10 mouse cellular contexts compared by ENCODE assay signal in the genomic region with DNA sequence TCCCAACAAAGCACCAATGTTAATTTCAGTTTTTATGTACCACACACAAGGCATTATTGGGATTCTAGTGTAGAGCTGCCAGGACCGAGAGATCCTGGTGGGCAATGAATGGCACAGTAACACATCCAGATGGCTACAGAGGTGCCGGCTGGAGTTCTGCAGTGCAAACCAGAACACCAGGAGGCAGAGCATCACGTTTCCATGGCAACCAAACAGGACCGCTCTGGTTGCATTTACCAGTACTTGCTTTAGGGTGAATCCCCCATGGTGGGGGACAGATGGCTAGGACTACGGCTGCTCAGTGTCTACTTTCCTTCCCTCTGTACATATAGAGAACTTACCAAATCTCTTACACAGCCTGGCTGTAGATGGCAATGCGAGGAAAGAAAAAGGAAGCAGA. TPM values are rescaled to one million over a fixed set of nuclear protein-coding genes. Genes with fewer than 3 reads are reported as not detected.
DNase-seq lines count a peak whose midpoint lies in the region; ATAC-seq and TF ChIP-seq lines count a peak whose summit lies in the region.
"Had no signal": no experiment of that assay in that cellular context is flagged by ENCODE, and none has a peak within 500 bp of the region (broad histone marks: within the 10 kb centered on the region; RNA-seq: fewer than 3 reads in every experiment).

No protein-coding gene starts in this region.

- no peak overlapping the region for H3K4me3 ChIP-seq in left cerebral cortex, adult 2 months
- H3K4me3 ChIP-seq in forebrain, embryonic 13.5 days: no peak overlapping the region
- no peak overlapping the region for H3K4me3 ChIP-seq in liver, postnatal 0 days (ENCODE audit: low read depth, low read length)
- H3K4me3 ChIP-seq: myocyte had no signal

- H3K27ac ChIP-seq in left cerebral cortex, adult 2 months: no peak overlapping the region
- H3K27ac ChIP-seq in forebrain, embryonic 13.5 days: peak overlapping the region; percentile 81
- no peak overlapping the region for H3K27ac ChIP-seq in liver, postnatal 0 days (ENCODE audit: low read depth)

- ATAC-seq in forebrain, embryonic 13.5 days: peak; percentile 84
- no peak for ATAC-seq in liver, postnatal 0 days

- peaks cover 60% of the 10 kb centered on the region for H3K36me3 ChIP-seq in forebrain, embryonic 13.5 days (ENCODE audit: poor library complexity, severe bottlenecking)
- peaks cover 27% of the 10 kb centered on the region for H3K36me3 ChIP-seq in liver, postnatal 0 days (replicated peaks; ENCODE audit: insufficient read depth, low read length)
- H3K36me3 ChIP-seq: G1E had no signal

- TF ChIP-seq CTCF in left cerebral cortex, adult 2 months (IDR thresholded peaks at IDR 0.05): peak; percentile 8
- TF ChIP-seq CTCF in liver, postnatal 0 days (IDR thresholded peaks at IDR 0.05; ENCODE audit: low read depth): no peak

- intact Hi-C loops in left cerebral cortex, adult 2 months (cut with DNase I): loop anchor here (5.0 kb wide), 2 partner anchors 65 to 140 kb away; no protein-coding TSS in a partner anchor
- intact Hi-C loops in left cerebral cortex, postnatal 36 days (cut with DNase I): no loop called here

- no peak for TF ChIP-seq EP300 in liver, postnatal 0 days (IDR thresholded peaks at IDR 0.05; ENCODE audit: low read depth)

- H3K4me2 ChIP-seq in forebrain, embryonic 13.5 days: peak overlapping the region; percentile 16; the same call in 1 of the 2 replicates
- no peak overlapping the region for H3K4me2 ChIP-seq in liver, postnatal 0 days (ENCODE audit: low read depth, low read length)

- DNase-seq in left cerebral cortex, adult 2 months (ENCODE audit: extremely low spot score in 1 of 2, low spot score in 2 of 2): no peak
- no peak for DNase-seq in left cerebral cortex, postnatal 36 days (ENCODE audit: low spot score in 2 of 2)
- peak; percentile 35 to 47 for DNase-seq in layer of hippocampus, postnatal 36 days
- peak; percentile 26 for DNase-seq in retina, adult 2 months (ENCODE audit: low read depth, low spot score)
- no peak for DNase-seq in liver, postnatal 0 days
- DNase-seq in adrenal gland, postnatal 4 days (ENCODE audit: low spot score in 2 of 2): no peak
- no peak for DNase-seq in lung, postnatal 36 days

- peaks cover 16% of the 10 kb centered on the region for H3K4me1 ChIP-seq in forebrain, embryonic 13.5 days
- H3K4me1 ChIP-seq in liver, postnatal 0 days (ENCODE audit: insufficient read depth): no peaks in the 10 kb centered on the region

- H3K9me3 ChIP-seq in forebrain, embryonic 13.5 days (replicated peaks): no peaks in the 10 kb centered on the region
- no peaks in the 10 kb centered on the region for H3K9me3 ChIP-seq in liver, postnatal 0 days (ENCODE audit: low read length)
- H3K9me3 ChIP-seq: G1E had no signal

- 25% methylated on average over 6 of the region's 6 CpGs for WGBS in forebrain, embryonic 13.5 days
- 74% methylated on average over 6 of the region's 6 CpGs for WGBS in liver, postnatal 0 days (ENCODE audit: insufficient replicate concordance)

- H3K9ac ChIP-seq in forebrain, embryonic 13.5 days: no peak overlapping the region
- H3K9ac ChIP-seq in liver, postnatal 0 days (replicated peaks): no peak overlapping the region

- H3K27me3 ChIP-seq in forebrain, embryonic 13.5 days: no peaks in the 10 kb centered on the region
- no peaks in the 10 kb centered on the region for H3K27me3 ChIP-seq in liver, postnatal 0 days (ENCODE audit: insufficient read depth, low read length)

RNA-seq across cellular contexts. Expression of a gene that starts 57.7 kb away (rescaled TPM):
- total RNA-seq in left cerebral cortex, adult 2 months (2021): 10 to 100 TPM; 14.7 to 18.8 TPM
- total RNA-seq in left cerebral cortex, postnatal 36 days (2021): 10 to 100 TPM; 14.3 to 14.6 TPM
- 24.1 and 25.0 TPM in 2 replicates for polyA plus RNA-seq in forebrain, embryonic 13.5 days (2015; fragmentation: Nextera tagmentation; extraction: Ambion mirVana)
- 10 to 100 TPM; 18.9 to 19.2 TPM for total RNA-seq in layer of hippocampus, postnatal 36 days (2021)
- 64.4 and 86.3 TPM in 2 replicates for polyA plus RNA-seq in liver, postnatal 0 days (2015; fragmentation: Nextera tagmentation; extraction: Ambion mirVana)
- total RNA-seq in adrenal gland, postnatal 4 days (2021): 10 to 100 TPM; 30.7 to 31.5 TPM

Comparison
In these comparisons a context has a peak if more than half of its experiments do, and no peak if none do; other contexts are left out.
1. DNase-seq: peak in layer of hippocampus, postnatal 36 days (2 of 2) and retina, adult 2 months (single experiment); none in left cerebral cortex, adult 2 months (0 of 2), left cerebral cortex, postnatal 36 days (0 of 2), liver, postnatal 0 days (single experiment), adrenal gland, postnatal 4 days (0 of 2) and lung, postnatal 36 days (single experiment).